Mouse (Mus musculus) ES-Bruce4 (cell line): Measurements from ENCODE around the gene Chrm2. TPM values are rescaled to one million over a fixed set of nuclear protein-coding genes. Genes with fewer than 3 reads are reported as not detected.

Experiments
- H3K27ac ChIP-seq: 2 replicates; pipeline ENCODE4 v1.5.1; 2012; ENCODE audit warnings: low read length, inconsistent platforms; ENCODE audit not compliant: insufficient read depth
- H3K27me3 ChIP-seq: 2 replicates; pipeline ENCODE4 v1.6.1; 2012; ENCODE audit warnings: mild to moderate bottlenecking, low read length, inconsistent platforms; ENCODE audit not compliant: control insufficient read depth, poor library complexity, insufficient read depth, severe bottlenecking
- H3K36me3 ChIP-seq: 2 replicates; pipeline ENCODE4 v1.6.1; 2012; ENCODE audit warnings: inconsistent platforms, mild to moderate bottlenecking, low read length, moderate library complexity; ENCODE audit not compliant: control insufficient read depth, poor library complexity, insufficient read depth, severe bottlenecking
- H3K4me1 ChIP-seq: one replicate; pipeline ENCODE4 v1.8.1; 2011; ENCODE audit warnings: low read length; ENCODE audit not compliant: control insufficient read depth, insufficient read depth
- H3K4me3 ChIP-seq: 2 replicates; pipeline ENCODE4 v1.5.1; 2011; ENCODE audit warnings: low read depth, mild to moderate bottlenecking, low read length
- H3K9ac ChIP-seq: 2 replicates; pipeline ENCODE4 v1.6.1; 2012; ENCODE audit warnings: low read depth, mild to moderate bottlenecking, inconsistent platforms; ENCODE audit not compliant: poor library complexity, severe bottlenecking
- H3K9me3 ChIP-seq: replicated peaks from 2 replicates; pipeline ENCODE4 v1.6.1; 2012; ENCODE audit warnings: mild to moderate bottlenecking, low read length, inconsistent platforms; ENCODE audit not compliant: control insufficient read depth, poor library complexity, insufficient read depth, severe bottlenecking
- CTCF ChIP-seq: IDR thresholded peaks from one replicate; pipeline ENCODE4 v1.8.1; 2011; ENCODE audit warnings: low read depth, low read length
- EP300 ChIP-seq: IDR thresholded peaks from 2 replicates; pipeline ENCODE4 v1.6.1; 2011; ENCODE audit warnings: low read depth, low read length; ENCODE audit not compliant: insufficient read depth
- POLR2A ChIP-seq: IDR thresholded peaks from one replicate; pipeline ENCODE4 v1.8.1; 2011; ENCODE audit warnings: low read length; ENCODE audit not compliant: insufficient read depth
- polyA plus RNA-seq: library from polyadenylated mRNA; stranded (reverse); fragments of >200 nt; gene quantifications from 2 replicates; pipeline ENCODE4 v1.2.4, GENCODE M21; 2011; ENCODE audit warnings: low read depth; ENCODE audit not compliant: missing spikeins, insufficient read depth, insufficient read length

Chrm2 gene
- polyA plus RNA-seq, 1 experiment = not detected

DNA sequence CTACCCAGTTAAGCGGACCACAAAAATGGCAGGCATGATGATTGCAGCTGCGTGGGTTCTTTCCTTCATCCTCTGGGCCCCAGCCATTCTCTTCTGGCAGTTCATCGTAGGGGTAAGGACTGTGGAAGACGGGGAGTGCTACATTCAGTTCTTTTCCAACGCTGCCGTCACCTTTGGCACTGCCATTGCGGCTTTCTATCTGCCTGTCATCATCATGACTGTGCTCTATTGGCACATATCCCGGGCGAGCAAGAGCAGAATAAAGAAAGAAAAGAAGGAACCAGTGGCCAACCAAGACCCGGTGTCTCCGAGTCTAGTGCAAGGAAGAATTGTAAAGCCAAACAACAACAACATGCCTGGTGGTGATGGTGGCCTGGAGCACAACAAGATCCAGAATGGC lies 135.7 kb downstream of the Chrm2 start:
- no peaks in the 10 kb centered on the region for H3K4me1 ChIP-seq
- no peak overlapping the region for H3K9ac ChIP-seq
- H3K27ac ChIP-seq = no peak overlapping the region
- no peaks in the 10 kb centered on the region for H3K36me3 ChIP-seq
- TF ChIP-seq CTCF = no peak
- H3K4me3 ChIP-seq = no peak overlapping the region
- no peaks in the 10 kb centered on the region for H3K9me3 ChIP-seq
- no peaks in the 10 kb centered on the region for H3K27me3 ChIP-seq

DNA sequence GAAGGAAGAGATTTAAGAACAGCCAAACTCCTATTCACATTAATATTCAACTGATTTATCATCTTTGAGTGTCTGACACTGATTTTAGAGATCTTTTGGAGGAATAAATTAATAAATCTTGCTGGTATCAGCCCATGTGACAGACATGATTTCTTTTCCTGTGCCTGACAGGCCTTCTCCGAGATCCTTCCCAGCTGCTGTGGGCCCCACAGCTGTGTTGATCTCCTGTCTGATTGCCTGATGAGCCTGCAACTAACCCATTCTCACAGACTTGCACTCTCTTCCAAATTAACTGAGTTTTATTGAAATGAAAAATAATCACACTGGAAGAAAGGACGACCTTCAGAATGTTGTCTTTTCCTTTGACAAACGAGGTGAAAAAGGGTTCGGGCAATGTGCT lies 140.6 kb downstream of the Chrm2 start:
- H3K27ac ChIP-seq = no peak overlapping the region
- H3K9ac ChIP-seq = no peak overlapping the region
- H3K27me3 ChIP-seq = no peaks in the 10 kb centered on the region
- H3K4me1 ChIP-seq = no peaks in the 10 kb centered on the region
- no peaks in the 10 kb centered on the region for H3K9me3 ChIP-seq
- TF ChIP-seq EP300 (no peak), POLR2A (no peak), CTCF (no peak)
- no peak overlapping the region for H3K4me3 ChIP-seq
- no peaks in the 10 kb centered on the region for H3K36me3 ChIP-seq

DNA sequence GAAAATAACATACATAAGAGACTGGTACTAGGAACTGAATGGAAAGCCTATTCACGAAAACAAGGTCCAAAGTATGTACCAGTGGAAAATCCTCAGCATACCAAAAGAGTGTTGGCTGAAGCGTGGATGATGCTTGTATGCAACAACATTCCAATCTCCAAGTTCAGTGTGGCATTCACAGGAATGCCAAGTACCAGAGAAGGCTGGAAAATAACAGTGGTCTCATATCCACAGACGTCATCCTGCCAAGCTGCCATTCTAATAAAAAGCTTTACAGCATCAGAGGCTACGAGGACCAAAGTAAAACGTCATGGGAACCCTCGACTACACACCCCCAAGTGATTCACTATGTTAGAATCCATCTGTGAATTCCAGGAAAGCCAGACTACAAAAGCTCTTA lies 153.4 kb downstream of the Chrm2 start:
- no peak overlapping the region for H3K4me3 ChIP-seq
- no peaks in the 10 kb centered on the region for H3K9me3 ChIP-seq
- no peaks in the 10 kb centered on the region for H3K27me3 ChIP-seq
- TF ChIP-seq CTCF = no peak
- no peak for TF ChIP-seq POLR2A
- no peak for TF ChIP-seq EP300
- H3K9ac ChIP-seq = no peak overlapping the region
- H3K36me3 ChIP-seq = no peaks in the 10 kb centered on the region
- H3K27ac ChIP-seq = no peak overlapping the region
- no peaks in the 10 kb centered on the region for H3K4me1 ChIP-seq

DNA sequence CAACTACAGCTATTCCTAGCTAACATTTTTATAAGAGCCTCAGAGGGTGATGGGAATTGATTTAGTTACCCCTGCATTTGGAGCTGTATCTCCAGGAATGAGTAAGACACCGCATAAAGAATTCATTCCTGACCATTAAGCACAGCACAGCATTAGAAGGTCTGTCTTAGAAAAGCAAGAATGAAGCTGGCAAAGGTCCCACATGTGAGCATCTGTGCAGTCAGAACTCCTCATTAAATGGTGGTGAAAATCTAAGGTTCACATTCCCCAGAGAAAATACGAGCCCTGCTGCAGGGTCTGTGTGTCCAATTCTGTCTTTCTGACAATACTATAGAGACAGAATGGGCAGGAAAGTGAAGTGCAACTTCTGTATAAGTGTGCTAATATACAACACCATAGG lies 179.0 kb downstream of the Chrm2 start:
- TF ChIP-seq EP300 = no peak
- no peak overlapping the region for H3K9ac ChIP-seq
- no peaks in the 10 kb centered on the region for H3K9me3 ChIP-seq
- H3K4me1 ChIP-seq = no peaks in the 10 kb centered on the region
- no peaks in the 10 kb centered on the region; the same call in 1 of the 2 replicates for H3K27me3 ChIP-seq
- H3K27ac ChIP-seq = no peak overlapping the region
- H3K36me3 ChIP-seq = no peaks in the 10 kb centered on the region
- no peak overlapping the region for H3K4me3 ChIP-seq
